Mouse (Mus musculus): ENCODE data around the gene Ugt2a1.
"Not testable (repeated sequence)": the region's sequence is repeated elsewhere in the genome, so short reads cannot be mapped to it uniquely, and the experiment has no call there.

Ugt2a1 gene

GRCm38 (mm10) chr5:87490771-87491170, at the start of gene Ugt2a1:
TSS of gene Ugt2a1 (minus strand) at chr5:87490871.
- no peak for DNase-seq (ENCODE audit: low spot score)

DNA sequence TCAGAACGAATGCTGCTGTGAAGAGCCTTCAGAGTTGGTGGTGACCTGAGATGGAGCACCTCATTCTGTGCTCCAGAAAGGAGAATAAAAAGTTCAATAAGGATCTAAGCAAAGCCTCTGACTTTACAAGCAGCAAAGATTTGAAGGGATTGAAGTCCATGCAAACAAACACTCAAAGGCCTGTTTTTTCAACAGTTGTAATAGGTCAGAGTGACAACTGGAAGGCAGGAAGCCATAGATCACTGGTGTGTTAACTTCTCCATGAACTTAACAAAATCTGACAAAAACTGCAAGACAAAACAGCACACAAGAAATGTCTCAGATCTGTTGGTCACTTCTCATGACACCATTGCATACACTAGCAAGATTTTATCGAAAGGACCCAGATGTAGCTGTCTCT, 47.4 kb upstream of the Ugt2a1 start, which contains the start of gene Sult1b1:
Sult1b1 (minus strand) TSS at position 85 of the 400 bp plus-strand sequence.
- DNase-seq (ENCODE audit: low spot score), result no peak

DNA sequence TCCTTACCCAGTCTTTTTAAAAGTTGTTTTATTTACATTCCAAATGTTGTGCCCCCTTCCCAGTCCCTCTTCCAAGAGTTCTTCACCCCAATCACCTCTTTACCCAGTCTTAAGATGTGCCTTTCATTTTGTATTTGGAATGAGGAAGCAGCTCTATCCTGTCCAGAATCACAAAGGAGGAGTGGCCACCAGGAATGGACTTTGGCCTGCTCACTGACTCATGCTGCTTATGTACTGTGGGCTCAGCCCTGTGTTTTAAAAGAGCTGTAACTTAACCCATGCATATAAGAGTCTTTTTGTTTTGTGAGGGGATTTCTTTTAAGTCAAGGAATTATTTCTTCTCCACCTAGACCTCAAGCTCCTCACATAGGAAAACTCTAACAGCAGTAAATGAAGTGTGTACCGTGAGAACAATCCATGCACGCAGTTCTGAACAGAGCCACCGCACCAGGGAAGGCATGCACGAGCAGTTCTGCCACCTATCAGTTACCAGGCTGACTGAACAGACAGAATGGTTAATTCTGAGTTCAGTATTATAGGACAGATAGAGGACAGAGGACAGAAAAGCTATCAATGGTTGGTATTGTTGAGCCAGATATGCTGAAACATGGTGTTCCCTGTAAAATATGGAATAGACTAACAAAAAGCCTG, 45.4 kb upstream of the Ugt2a1 start:
- DNase-seq (ENCODE audit: low spot score), result no peak

GRCm38 (mm10) chr5:87532288-87532687, 41.6 kb upstream of the Ugt2a1 start:
- DNase-seq (ENCODE audit: low spot score), result no peak

- not testable (repeated sequence) for DNase-seq (ENCODE audit: low spot score)
Observed at GRCm38 (mm10) chr5:87523561-87523960, 32.9 kb upstream of the Ugt2a1 start.

GRCm38 (mm10) chr5:87505776-87506458, 15.2 kb upstream of the Ugt2a1 start:
- no peak for DNase-seq (ENCODE audit: low spot score)

DNA sequence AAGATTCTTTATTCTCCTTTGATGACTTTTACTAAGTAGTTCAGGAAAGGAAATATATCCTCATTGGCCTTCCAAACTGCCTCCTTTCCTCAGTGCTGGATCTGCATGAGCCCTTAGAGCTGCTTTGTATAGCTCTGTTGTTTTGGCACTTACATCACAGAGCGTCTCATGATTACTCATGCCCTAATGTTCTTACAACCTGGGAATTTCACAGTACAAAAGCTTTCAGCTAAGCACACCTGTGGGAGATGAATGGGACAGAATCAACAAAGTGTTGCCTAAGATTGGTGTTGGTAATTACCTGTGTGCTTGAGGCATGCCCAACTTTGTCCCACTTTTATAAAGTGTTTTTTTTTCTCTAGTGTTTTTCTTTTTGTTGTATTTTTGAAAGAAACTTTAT, 12.0 kb upstream of the Ugt2a1 start:
- no peak for DNase-seq (ENCODE audit: low spot score)

- DNase-seq (ENCODE audit: low spot score), result no peak
Observed at GRCm38 (mm10) chr5:87499341-87499740, 8.7 kb upstream of the Ugt2a1 start.

GRCm38 (mm10) chr5:87498936-87499335, 8.3 kb upstream of the Ugt2a1 start:
- DNase-seq (ENCODE audit: low spot score), result no peak

DNA sequence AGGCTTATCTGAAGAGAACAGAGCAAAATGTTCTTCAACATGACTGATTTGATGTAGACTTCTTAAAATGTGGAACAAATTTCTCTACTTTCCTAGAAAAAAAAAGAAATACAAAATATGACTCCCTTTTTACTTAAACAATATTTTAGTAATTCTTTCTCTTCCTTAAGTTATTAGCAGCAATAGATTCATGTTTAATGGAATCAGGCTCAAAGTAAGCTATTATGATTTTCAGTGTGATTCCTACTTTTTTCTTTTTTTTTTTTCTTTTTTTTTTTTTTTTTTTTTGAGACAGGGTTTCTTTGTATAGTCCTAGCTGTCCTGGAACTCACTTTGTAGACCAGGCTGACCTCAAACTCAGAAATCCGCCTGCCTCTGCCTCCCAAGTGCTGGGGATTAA, 4.0 kb downstream of the Ugt2a1 start, which contains the start of gene Gm43638:
Gm43638 (minus strand) TSS at position 101 of the 400 bp plus-strand sequence.
- not testable (repeated sequence) for DNase-seq (ENCODE audit: low spot score)

GRCm38 (mm10) chr5:87482160-87482559, 8.5 kb downstream of the Ugt2a1 start, which contains the start of gene Ugt2a2:
TSS of gene Ugt2a2 (minus strand) at chr5:87482260.
- no peak for DNase-seq (ENCODE audit: low spot score)

GRCm38 (mm10) chr5:87458810-87459209, 31.9 kb downstream of the Ugt2a1 start:
- DNase-seq (ENCODE audit: low spot score), result no peak

DNA sequence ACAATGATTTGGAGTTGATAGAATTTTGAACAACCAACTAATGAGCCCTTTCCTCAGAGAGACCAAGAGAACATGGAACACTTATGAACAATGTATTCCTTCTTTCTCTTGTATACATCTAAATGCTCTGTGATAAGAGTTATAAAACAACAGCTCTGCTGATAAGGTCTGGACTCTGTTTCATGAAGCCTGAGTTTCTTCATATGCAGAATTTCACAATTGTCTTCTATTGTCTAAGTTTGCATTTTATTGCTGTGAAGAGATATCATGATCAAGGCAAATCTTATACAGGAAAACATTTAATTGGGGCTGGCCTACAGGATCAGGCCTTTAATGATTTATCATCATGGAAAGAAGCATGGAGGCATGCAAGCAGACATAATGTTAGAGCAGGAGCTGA, 33.0 kb downstream of the Ugt2a1 start:
- no peak for DNase-seq (ENCODE audit: low spot score)

GRCm38 (mm10) chr5:87456216-87456850, 34.3 kb downstream of the Ugt2a1 start:
- DNase-seq (ENCODE audit: low spot score), result no peak

GRCm38 (mm10) chr5:87455519-87455918, 35.2 kb downstream of the Ugt2a1 start:
- no peak for DNase-seq (ENCODE audit: low spot score)

DNA sequence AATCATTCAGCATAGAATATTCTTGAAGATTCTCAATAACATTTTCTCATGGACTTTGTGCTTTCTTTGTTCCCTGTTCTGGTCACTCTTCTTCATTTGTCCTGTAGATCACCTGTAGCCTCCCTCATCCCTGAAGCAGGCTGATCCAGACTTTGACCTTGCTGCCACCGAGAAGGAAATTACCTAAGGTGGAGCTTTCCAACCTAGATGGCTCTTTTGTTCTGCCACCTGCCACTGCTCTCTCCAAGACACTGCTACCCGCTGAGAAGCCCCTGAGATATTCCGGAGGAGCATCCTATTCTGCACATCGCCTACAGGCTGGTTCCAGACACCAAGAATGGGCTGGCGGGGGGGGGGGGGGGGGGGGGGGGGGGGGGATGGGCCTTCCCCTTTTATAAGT, 38.2 kb downstream of the Ugt2a1 start:
- DNase-seq (ENCODE audit: low spot score), result not testable (repeated sequence)

DNA sequence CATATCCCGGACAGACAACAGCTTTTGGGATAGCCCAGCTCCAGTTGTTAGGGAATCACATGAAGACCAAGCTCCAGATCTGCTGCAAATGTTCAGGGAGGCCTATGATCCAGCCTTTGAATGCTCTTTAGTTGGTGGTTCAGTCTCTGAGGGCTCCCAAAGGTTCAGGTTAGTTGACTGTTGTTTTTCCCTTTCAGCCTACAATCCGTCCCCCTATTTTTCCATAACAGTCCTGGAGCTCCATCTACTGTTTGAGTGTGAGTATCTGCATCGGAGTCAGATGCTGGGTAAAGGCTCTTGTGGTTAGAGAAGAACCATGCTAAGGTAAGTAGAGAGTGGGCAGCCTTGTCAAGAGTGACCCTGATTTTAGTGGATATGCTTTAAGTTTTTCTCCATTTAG, 54.4 kb downstream of the Ugt2a1 start:
- DNase-seq (ENCODE audit: low spot score), result no peak

DNA sequence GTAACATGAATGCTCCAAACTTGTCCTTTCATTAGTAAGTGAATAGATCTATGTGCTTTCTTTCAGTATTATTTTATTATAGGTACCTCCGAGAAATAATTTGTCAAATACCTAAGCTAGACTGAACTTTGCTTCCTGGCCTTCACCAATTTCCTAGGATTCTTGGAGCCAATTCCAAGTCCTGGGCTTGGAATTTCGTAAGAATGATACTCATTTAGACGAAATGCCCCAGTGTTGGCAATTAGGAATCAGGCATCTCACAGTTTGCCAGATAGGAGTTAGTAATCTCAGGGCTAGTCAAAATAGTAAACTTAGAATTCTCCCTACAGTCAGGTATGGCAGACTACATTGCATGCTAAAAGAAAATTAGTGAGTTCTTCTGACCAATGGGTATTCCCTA, 65.0 kb downstream of the Ugt2a1 start:
- no peak for DNase-seq (ENCODE audit: low spot score)

DNA sequence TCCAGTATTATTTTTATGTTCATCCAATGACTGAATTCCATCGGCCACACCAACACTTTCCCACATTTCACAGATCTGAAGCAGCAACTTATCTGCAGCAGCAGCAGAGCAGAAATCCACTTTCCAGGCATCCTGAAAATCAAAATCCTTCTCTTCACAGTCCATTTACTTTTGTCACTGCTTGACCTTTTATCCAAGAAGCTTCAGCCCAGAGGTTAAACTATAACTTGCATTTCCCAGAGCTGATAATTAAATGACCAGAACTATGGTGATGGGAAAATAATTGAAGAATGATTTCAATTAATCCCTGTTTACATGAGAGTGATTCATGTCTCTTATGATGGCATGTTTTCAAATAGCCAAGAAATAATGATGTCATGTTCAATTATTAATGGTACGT, 66.6 kb downstream of the Ugt2a1 start, which contains the start of gene Ugt2b38:
Ugt2b38 (minus strand) TSS at position 163 of the 400 bp plus-strand sequence.
- not testable (repeated sequence) for DNase-seq (ENCODE audit: low spot score)
